Mouse (Mus musculus): ENCODE data around the gene Snap23.
A peak's percentile ranks its signal among the peaks of the same experiment; 100 is the strongest.

- TF ChIP-seq CTCF (IDR thresholded peaks at IDR 0.05; ENCODE audit: low read depth) (no peak), EP300 (IDR thresholded peaks at IDR 0.05; ENCODE audit: low read depth) (0 out of 2 replicates have a peak, but pooled peaks have one; percentile 44)
Observed at GRCm38 (mm10) chr2:120630655-120631054, 63.2 kb downstream of the Snap23 start.

All from liver, postnatal 0 days (tissue).